Mouse (Mus musculus) intestine, embryonic 14.5 days (tissue): ENCODE results near the gene Ehd1. TPM values are rescaled to one million over a fixed set of nuclear protein-coding genes. Genes with fewer than 3 reads are reported as not detected.
A peak's percentile ranks its signal among the peaks of the same experiment; 100 is the strongest.

ENCODE experiments used
- ATAC-seq: fragments of 200-750 bp; cut with Nextera tagmentation; replicated peaks from 2 replicates; pipeline ENCODE4 v1.8.0; 2017; ENCODE audit warnings: low read depth, moderate number of reproducible peaks, moderate TSS enrichment, moderate library complexity; ENCODE audit not compliant: low FRiP score, low TSS enrichment
- DNase-seq: peaks from one replicate; pipeline ENCODE4 v3.0.0-alpha.2; 2018; ENCODE audit warnings: low spot score
- H3K27ac ChIP-seq: fragments of 300-500 bp; sonication (generic); 2 replicates; pipeline ENCODE4 v1.5.1; 2014; ENCODE audit warnings: low read depth, mild to moderate bottlenecking, control low read depth
- H3K27me3 ChIP-seq: fragments of 300-500 bp; sonication (generic); replicated peaks from 2 replicates; pipeline ENCODE4 v1.6.1; 2014; ENCODE audit warnings: low read length, control low read depth; ENCODE audit not compliant: control insufficient read depth, insufficient read depth
- H3K36me3 ChIP-seq: fragments of 300-500 bp; sonication (generic); 2 replicates; pipeline ENCODE4 v1.6.1; 2014; ENCODE audit warnings: low read length, control low read depth; ENCODE audit not compliant: control insufficient read depth, insufficient read depth
- H3K4me1 ChIP-seq: fragments of 300-500 bp; sonication (generic); replicated peaks from 2 replicates; pipeline ENCODE4 v1.6.1; 2014; ENCODE audit warnings: low read length, control low read depth, mixed read lengths; ENCODE audit not compliant: control insufficient read depth, insufficient read depth
- H3K4me2 ChIP-seq: fragments of 300-500 bp; sonication (generic); 2 replicates; pipeline ENCODE4 v1.6.1; 2014; ENCODE audit warnings: low read length
- H3K4me3 ChIP-seq: fragments of 300-500 bp; sonication (generic); 2 replicates; pipeline ENCODE4 v1.5.1; 2014; ENCODE audit warnings: low read depth, low read length, control low read depth, mixed read lengths
- H3K9ac ChIP-seq: fragments of 300-500 bp; sonication (generic); 2 replicates; pipeline ENCODE4 v1.6.1; 2014; ENCODE audit warnings: mild to moderate bottlenecking, low read length
- H3K9me3 ChIP-seq: fragments of 300-500 bp; sonication (generic); 2 replicates; pipeline ENCODE4 v1.6.1; 2016; ENCODE audit warnings: low read length, control low read depth; ENCODE audit not compliant: control insufficient read depth
- WGBS: fragments of 180-500 bp; shearing (Covaris S2); extraction: QIAGEN DNeasy Blood & Tissue Kit; methylation state at CpG from one replicate; pipeline ENCODE4 v1.1.7; 2014; 5-methylcytosine and 5-hydroxymethylcytosine counted together
- polyA plus RNA-seq: library from polyadenylated mRNA; unstranded; fragments of >200 nt; fragmentation: Nextera tagmentation; extraction: Ambion mirVana; gene quantifications from 2 replicates; pipeline ENCODE4 v1.2.1, GENCODE M21; 2014

Gene Ehd1
- polyA plus RNA-seq, 1 experiment from 2014 or later, result 46.9 TPM

- peaks cover 47% of the 10 kb centered on the region for H3K36me3 ChIP-seq
- no peaks in the 10 kb centered on the region for H3K9me3 ChIP-seq
- ATAC-seq (peak; percentile 56), DNase-seq (no peak)
- no peak overlapping the region for H3K4me2 ChIP-seq
- H3K27me3 ChIP-seq, result no peaks in the 10 kb centered on the region
- WGBS, result 70% methylated on average over 33 of the region's 33 CpGs
- no peak overlapping the region for H3K27ac ChIP-seq
- H3K4me1 ChIP-seq, result no peaks in the 10 kb centered on the region
- no peak overlapping the region for H3K4me3 ChIP-seq
- no peak overlapping the region for H3K9ac ChIP-seq
Observed at GRCm38 (mm10) chr19:6321786-6322621, 45.5 kb downstream of the Ehd1 start.

GRCm38 (mm10) chr19:6324751-6325150 lies 48.2 kb downstream of the Ehd1 start:
- no peak overlapping the region for H3K9ac ChIP-seq
- peaks cover 26% of the 10 kb centered on the region for H3K36me3 ChIP-seq
- no peak overlapping the region for H3K4me2 ChIP-seq
- ATAC-seq (no peak), DNase-seq (no peak)
- H3K27ac ChIP-seq, result no peak overlapping the region
- no peaks in the 10 kb centered on the region for H3K4me1 ChIP-seq
- H3K4me3 ChIP-seq, result no peak overlapping the region
- WGBS, result 85% methylated on average over 9 of the region's 9 CpGs
- no peaks in the 10 kb centered on the region for H3K9me3 ChIP-seq
- H3K27me3 ChIP-seq, result no peaks in the 10 kb centered on the region

GRCm38 (mm10) chr19:6331178-6331577 lies 54.7 kb downstream of the Ehd1 start:
- no peak overlapping the region for H3K4me2 ChIP-seq

GRCm38 (mm10) chr19:6331719-6332516 lies 55.4 kb downstream of the Ehd1 start:
- Histone ChIP-seq H3K36me3 (peaks cover under 1% of the 10 kb centered on the region), H3K4me3 (no peak overlapping the region), H3K4me2 (peak overlapping the region; percentile 35), H3K27ac (no peak overlapping the region), H3K4me1 (peaks cover 13% of the 10 kb centered on the region), H3K27me3 (no peaks in the 10 kb centered on the region), H3K9ac (no peak overlapping the region), H3K9me3 (no peaks in the 10 kb centered on the region)
- peak; percentile 83 for DNase-seq
- no peak for ATAC-seq
- WGBS, result 24% methylated on average over 13 of the region's 13 CpGs

More at GRCm38 (mm10) chr19:6331178-6331577, 54.7 kb downstream of the Ehd1 start:
- 63% methylated on average over 5 of the region's 5 CpGs for WGBS
- Histone ChIP-seq H3K4me3 (no peak overlapping the region), H3K27me3 (no peaks in the 10 kb centered on the region), H3K27ac (no peak overlapping the region), H3K4me1 (peaks cover 7% of the 10 kb centered on the region), H3K9ac (no peak overlapping the region), H3K9me3 (no peaks in the 10 kb centered on the region), H3K36me3 (no peaks in the 10 kb centered on the region)
- ATAC-seq (no peak), DNase-seq (no peak)

- Histone ChIP-seq H3K36me3 (peaks cover 22% of the 10 kb centered on the region), H3K4me3 (peak overlapping the region; percentile 58; the same call in 1 of the 2 replicates), H3K9me3 (no peaks in the 10 kb centered on the region), H3K27ac (peak overlapping the region; percentile 79), H3K4me2 (peak overlapping the region; percentile 92), H3K4me1 (peaks cover 13% of the 10 kb centered on the region), H3K9ac (peak overlapping the region; percentile 34; the same call in 1 of the 2 replicates), H3K27me3 (no peaks in the 10 kb centered on the region)
- 66% methylated on average over 9 of the region's 9 CpGs for WGBS
- ATAC-seq (peak; percentile 8; the same call in 1 of the 2 replicates), DNase-seq (no peak)
Observed at GRCm38 (mm10) chr19:6333761-6334595, 57.5 kb downstream of the Ehd1 start.

GRCm38 (mm10) chr19:6334673-6335457 lies 58.3 kb downstream of the Ehd1 start, which contains the start of gene Men1:
TSS of gene Men1 (plus strand) at chr19:6334979.
- H3K9ac ChIP-seq, result peak within 1 kb of the TSS; percentile 69
- peak within 1 kb of the TSS; percentile 92 for H3K4me2 ChIP-seq
- peak within 1 kb of the TSS; percentile 79 for H3K27ac ChIP-seq
- H3K9me3 ChIP-seq, result no peaks in the 10 kb centered on the region
- no peaks in the 10 kb centered on the region for H3K27me3 ChIP-seq
- peak within 1 kb of the TSS; percentile 58 for H3K4me3 ChIP-seq
- peaks cover 30% of the 10 kb centered on the region for H3K36me3 ChIP-seq
- ATAC-seq (peak; percentile 88), DNase-seq (peak; percentile 89)
- WGBS, result under 1% methylated on average over 41 of the region's 43 CpGs
- peaks cover 13% of the 10 kb centered on the region for H3K4me1 ChIP-seq

- no peak; the same call in 1 of the 2 replicates for ATAC-seq
- WGBS, result 1% methylated on average over 25 of the region's 25 CpGs
- peak overlapping the region; percentile 58 for H3K4me3 ChIP-seq
- H3K9ac ChIP-seq, result peak overlapping the region; percentile 69
- H3K4me1 ChIP-seq, result peaks cover 16% of the 10 kb centered on the region
- H3K9me3 ChIP-seq, result no peaks in the 10 kb centered on the region
- peak overlapping the region; percentile 92 for H3K4me2 ChIP-seq
- H3K27me3 ChIP-seq, result no peaks in the 10 kb centered on the region
- peaks cover 35% of the 10 kb centered on the region for H3K36me3 ChIP-seq
- peak overlapping the region; percentile 22; the same call in 1 of the 2 replicates for H3K27ac ChIP-seq
- peak; percentile 68 for DNase-seq
Observed at GRCm38 (mm10) chr19:6335458-6335827, 58.9 kb downstream of the Ehd1 start.
